Mouse (Mus musculus) right cerebral cortex, postnatal 10 days (tissue): ENCODE data around the gene Tpcn2.

Experiments used
- DNase-seq, 2 experiments: peaks; one replicate each; pipeline ENCODE4 v3.0.0; 2021; ENCODE audit warnings: low spot score in 2 of 2

The Tpcn2 gene

DNA sequence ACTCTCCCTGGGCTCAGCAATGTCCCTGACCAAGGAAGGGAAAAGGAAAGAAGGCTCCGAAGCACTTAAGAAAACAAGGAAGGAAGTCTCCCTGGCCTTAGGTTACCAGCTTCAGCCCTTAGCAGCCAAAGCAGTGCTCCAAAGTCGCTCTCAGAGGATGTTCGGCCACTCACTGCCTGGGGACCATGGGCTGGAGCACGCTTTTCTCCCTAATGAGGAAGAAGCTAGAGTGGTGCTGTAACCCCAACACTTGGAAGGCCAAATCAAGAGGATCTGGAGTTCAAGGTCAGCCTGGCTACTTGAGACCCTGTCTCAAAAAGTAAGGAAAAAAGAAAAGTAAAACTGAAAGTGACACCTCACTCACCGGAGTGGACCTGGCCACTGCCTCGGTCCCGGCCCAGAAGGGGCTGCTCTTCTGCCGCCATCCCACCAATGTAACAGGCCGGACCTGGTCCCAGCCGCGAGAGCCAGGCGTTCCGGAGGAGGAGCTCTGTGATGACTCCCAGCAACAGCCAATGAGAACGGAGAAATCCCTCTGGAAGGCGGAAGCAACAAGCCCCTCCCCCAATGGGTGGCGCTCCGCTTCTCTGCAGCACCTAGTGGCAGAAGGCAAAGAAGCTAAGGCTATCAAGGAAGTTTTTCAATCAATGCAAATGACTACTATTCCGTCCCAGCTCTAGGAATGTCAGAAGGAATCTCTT, at the start of gene Tpcn2:
Gene Tpcn2 (minus strand): TSS at position 525 of the 701 bp plus-strand sequence.
- DNase-seq, result peak; percentile 94 to 95

DNA sequence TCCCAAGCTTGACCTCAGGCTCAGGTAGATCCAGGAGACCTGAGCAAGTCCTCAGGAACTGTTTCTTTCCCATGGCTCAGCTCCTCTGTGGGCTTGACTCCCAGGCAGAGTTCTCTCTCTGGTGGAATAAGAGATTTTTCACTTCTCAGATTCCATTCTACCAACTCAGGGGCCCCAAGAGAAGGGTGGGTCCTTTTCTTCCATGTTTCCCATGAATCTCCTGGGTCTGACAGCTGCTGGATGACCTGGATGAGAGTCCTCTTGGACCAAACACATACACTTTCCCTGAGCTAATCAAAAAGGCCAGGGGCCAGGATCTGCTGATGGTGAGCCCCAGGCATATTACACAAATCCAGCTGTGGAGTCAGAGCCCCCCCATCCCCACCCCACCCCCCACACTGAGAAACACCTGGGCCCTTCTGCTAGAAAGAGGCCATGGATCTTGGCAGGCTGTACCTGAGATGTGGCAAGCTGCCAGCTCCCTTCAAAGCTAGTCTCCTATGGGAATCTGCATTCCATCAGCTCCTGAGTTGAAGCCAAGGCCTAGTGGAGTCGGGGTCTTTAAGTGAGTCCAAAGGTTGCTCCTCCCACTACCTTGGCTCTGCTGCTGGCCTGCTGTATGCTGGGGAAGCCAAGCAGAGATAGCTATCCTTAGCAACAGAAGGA, 48.7 kb upstream of the Tpcn2 start:
- DNase-seq, result peak in 1 of 2 experiments; percentile 40

DNA sequence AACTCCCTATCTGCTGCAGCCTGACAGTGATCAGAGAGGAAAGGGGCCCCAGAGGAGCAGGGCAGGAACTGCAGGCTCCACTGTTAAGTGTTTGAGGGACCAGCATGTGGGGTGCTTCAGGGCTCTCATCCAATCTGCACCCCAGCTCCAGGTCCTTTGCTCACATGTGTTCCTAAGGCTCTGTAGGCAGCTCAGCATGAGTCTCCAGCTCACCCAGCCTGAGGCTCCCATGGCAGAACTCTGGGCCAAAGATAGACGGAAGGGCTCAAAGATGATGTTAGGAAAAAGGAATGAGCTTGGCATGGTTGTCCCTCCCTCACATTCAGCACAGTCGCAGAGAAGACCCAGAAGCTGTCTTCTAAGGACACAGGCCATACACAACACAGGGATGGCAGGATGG, 46.8 kb upstream of the Tpcn2 start:
- DNase-seq, result no peak

DNA sequence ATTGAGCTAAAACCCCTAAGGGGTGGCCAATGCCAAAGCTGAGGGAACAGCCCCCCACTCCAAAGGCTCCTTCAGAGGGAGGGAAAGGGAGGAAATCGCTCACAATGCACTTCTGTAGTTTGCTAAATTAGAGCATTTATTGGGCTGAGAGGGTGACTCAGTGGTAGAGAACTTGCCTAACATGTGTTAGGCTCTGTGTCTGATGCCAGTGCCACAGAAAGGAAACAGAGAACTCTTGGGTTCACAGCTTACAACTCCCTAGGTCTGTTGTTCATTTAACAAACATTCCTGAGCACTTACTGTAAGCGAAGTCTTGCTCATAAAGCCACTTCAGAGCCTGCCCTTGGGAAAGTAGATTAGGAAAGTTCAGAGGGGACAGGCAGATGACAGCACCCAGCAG, 46.2 kb upstream of the Tpcn2 start:
- no peak for DNase-seq

DNA sequence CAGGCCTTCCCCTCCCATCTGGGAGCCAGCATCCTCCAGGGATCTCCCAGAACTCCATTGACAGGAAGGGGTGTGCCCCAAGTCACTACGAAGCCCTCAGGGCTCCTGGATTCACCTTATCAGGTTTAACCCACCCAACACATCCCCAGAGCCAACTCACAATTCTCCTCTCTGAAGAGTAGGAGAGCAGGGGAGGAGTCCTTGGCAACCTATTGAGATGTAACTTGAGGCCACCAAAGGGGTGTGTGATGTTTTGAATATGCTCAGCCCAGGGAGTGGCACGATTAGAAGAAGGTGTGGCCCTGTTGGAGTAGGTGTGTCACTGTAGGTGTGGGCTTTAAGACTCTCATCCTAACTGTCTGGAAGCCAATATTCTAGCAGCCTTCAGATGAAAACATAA, 41.9 kb upstream of the Tpcn2 start:
- DNase-seq, result no peak

DNA sequence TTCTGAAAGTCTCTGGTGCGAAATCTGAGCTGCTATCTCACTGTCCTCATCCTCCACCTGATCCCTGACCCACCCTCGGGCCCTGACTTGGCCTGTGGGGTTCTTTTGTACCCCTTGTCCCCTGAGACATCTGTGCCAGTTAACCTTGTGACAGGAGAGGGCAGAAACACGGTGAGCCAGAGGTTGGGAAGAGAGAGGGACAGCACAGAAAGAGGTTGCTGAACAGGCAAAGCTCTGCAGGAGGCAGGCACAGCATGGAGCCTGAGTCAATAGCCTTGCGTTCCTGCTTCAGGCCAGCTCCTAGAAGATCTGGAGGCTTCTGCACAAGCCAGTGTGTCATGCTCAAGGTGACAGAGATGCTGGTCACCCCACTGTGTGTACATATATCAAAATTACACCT, 39.8 kb upstream of the Tpcn2 start:
- DNase-seq, result no peak

DNA sequence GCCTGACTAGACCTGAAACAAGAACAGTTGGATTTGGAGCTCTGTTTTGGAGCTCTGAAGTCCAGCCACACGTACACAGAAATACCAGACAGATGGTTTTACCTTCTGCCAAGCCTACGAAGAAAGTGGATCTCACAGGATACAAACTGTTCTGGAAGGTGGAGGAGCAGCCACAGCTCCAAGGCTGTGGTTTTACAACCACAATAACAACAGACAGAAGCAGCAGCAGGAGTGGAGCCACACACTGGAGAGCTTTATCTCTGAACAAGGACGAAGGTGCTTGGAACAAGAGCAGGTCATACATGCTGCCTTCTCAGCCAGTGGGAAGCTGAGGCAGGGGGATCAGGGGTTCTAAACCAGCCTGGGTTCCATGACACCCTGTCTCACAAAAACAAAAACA, 35.7 kb upstream of the Tpcn2 start:
- DNase-seq, result peak; percentile 23 to 55

DNA sequence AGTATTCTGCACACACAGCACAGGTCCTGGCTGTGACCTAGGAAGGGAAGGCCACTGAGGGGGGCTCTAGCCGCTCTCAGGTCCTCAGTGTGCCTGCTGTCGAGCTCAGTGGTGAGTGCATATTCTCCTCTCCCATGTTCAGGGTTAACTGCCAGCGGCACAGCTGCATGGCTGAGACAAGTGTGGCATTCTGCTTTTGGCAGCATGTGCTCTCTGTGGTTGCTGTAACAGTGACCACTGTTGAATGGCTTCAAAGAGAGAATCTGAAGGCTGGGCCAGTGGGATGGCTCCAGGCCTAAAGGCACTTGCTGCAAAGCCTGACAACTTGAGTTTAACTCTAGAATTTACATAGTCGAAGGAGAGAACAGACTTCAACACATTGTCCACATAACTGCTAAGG, 33.7 kb upstream of the Tpcn2 start:
- DNase-seq, result peak; percentile 61 to 70

DNA sequence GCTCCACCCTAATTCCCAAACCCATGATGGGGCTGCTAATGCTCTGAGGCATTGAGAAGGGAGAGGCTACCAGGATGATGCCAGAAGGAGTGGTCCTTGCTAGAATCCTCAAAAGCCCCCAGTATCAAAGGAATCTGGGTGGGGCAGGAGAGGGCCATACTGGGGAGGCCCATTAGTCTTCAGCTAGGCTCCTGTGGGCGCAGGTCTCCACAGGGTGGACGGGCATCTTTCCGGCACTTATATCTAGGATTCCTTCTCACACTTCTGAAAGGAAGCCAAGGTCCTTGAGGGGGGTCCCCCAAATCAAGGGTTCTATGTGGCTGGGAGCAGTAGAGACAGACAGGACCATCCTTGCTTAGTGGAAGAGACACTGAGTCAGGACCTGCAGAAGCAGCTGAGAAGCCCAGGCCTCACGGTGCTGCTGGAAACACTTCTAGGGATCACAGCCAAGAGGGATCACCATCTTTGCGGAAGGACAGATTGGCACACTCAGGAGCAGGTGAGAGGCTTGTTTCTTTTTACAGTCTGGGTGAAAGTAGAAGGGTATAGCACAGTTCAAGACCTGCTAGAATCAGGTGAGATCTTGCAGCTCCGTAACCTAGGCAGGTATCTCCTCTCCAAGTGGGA, 31.1 kb upstream of the Tpcn2 start, which contains the start of gene Mrgprd:
Gene Mrgprd (plus strand): TSS at position 51 of the 627 bp plus-strand sequence.
- DNase-seq, result no peak

DNA sequence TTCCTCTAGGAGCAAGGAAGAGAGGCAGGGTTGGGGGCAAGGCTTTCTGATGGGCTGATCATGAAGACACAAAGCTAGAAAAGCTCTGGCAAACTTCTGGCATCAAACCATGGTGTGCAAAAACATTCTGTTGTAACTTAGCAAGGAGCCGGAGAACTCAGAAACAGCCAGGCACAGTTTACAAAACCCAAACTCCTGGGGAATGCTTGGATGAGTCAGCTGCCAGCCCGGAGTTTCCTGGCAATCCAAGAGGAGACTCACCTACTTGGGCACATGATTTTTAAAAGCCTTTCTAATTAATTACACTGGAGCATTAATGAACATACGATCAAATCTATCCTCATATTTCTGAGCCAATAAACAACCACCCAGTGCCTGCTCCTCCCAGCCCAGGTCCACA, 28.3 kb upstream of the Tpcn2 start:
- DNase-seq, result no peak

DNA sequence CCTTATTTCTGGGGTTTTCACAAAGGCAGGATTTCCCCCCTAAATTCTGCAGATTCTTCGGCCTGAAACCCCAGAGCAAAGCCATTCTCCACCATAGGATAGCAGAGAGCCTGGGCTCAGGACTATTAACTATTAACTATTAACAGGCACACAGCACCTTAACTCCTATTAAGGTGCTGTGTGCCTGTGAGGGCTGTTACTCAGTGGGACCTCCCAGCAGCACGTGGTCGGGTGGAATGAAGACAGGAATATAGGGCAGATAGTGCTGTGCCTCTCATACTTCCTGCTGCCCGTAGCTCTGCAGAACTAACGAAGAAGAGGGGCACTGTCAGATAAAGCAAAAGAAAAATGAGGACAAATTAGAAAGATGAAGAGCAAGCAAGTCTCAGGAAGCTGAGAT, 26.7 kb upstream of the Tpcn2 start:
- DNase-seq, result no peak

DNA sequence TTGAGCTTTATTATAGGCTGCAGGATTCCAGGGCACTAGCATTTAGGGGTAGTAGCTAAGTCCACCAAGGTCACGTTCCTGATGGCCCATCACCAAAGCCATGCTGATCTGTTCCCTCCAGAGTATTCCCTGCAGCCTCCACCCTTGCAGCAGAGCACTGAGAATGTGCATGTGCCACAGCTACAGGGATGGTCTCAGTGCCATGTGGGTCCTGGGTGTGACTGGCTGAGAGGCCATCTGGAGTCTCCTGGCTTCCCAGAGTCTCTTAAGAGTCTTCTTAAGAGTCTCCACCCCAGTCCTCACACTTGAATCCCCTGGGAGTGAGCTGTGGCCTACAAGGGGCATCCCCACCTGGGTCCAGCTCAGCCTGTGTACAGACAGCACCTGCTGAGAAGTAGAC, 26.1 kb upstream of the Tpcn2 start:
- DNase-seq, result no peak

DNA sequence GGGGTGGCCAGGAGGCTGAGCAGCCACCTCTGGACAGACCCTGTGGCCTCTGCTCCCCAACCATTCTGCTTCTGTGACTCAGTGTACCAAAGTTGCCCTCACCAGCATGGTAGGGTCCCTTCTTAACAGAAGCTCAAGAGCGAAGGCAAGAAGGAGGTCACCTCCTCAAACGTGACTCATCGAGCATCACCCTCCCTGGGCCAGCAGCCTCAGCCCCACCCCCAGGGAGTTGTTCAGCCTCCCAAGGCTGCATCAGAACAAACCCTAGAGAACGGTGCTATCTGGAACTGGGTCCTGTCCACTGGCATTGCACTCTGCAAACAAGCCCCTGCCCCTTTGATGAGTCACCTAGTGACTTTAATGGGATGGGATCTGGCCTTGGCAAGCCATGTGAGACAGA, 25.1 kb upstream of the Tpcn2 start:
- DNase-seq, result no peak

DNA sequence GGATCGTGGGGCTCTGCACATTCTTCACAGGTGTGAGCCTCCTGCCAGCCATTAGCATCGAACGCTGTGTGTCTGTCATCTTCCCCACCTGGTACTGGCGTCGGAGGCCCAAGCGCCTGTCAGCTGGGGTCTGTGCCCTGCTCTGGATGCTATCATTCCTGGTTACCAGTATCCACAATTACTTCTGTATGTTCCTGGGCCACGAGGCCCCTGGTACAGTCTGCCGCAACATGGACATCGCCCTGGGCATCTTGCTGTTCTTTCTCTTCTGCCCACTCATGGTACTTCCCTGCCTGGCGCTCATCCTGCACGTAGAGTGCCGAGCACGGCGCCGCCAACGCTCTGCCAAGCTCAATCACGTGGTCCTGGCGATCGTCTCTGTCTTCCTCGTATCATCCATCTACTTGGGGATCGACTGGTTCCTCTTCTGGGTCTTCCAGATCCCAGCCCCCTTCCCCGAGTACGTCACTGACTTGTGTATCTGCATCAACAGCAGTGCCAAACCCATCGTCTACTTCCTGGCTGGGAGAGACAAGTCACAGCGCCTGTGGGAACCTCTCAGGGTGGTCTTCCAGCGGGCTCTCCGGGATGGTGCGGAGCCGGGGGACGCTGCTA, 24.4 kb upstream of the Tpcn2 start:
- DNase-seq, result peak in 1 of 2 experiments; percentile 29

DNA sequence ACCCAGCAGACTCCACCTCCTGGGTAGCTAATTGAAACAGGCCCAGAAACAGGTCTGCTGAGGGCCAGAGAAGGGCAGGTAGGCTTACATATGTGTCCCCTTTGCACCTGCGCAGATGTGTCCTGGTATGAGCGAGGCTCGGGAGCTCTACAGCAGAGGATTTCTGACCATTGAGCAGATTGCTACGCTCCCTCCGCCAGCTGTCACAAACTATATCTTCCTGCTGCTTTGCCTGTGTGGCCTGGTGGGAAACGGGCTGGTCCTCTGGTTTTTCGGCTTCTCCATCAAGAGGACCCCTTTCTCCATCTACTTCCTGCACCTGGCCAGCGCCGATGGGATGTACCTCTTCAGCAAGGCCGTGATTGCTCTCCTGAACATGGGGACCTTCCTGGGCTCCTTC, 23.8 kb upstream of the Tpcn2 start:
- DNase-seq, result no peak

DNA sequence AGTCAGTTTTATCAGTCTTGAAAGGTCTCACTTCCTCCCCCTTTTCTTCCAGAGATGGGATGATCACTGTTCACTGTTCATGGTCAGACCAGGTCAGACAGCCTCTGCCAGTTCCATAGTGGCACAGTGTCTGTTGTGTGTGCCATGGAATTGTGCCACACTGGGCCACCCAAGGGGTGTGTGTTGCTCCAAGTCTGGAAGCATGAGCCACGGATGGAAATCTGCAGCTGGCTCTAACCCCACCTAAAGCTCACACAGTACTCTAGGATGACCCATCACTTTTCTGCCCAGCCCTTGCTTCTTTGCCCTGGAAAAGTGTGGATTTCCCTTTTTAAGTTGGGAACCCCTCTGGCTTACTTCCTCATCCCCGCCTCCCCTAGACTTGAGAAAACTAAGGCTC, 20.3 kb upstream of the Tpcn2 start:
- no peak for DNase-seq

DNA sequence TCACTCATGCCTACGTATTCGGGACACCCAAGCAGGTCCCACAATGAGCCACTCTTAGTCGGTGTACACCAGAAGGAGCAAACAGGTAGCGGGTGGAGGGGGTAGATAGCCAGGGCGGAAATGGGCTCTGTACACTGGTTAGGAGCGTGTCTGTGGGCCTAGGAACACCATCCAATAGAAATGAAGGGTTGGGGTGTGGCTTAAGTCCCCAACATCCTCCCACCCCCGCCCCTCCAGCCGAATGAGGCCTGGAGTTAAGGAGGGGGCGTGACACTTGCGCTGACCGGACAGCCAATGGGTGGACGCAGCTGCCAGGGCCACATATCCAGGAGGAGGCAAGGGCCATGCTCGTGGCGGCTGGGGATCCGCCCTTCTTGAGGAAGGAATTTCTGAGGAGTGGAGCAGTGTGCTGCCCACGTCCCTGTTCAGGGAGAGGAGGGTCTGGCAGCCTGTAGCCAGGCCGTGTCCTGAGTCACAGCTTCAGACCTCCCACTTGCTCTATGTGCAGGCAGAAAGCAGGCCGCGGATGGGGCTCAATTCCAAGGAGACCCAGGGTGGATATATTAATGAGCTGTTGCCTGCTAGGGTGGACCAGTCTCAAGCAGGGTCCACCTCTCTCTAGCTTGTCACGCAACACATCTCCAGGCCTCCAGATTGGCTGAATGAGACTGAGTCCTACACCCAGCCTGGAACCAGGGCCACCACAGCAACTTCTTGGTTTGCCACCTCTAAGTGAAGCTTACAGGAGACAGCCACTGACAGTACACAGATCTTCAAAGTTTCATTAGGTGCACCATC, 18.9 kb upstream of the Tpcn2 start:
- DNase-seq, result no peak

DNA sequence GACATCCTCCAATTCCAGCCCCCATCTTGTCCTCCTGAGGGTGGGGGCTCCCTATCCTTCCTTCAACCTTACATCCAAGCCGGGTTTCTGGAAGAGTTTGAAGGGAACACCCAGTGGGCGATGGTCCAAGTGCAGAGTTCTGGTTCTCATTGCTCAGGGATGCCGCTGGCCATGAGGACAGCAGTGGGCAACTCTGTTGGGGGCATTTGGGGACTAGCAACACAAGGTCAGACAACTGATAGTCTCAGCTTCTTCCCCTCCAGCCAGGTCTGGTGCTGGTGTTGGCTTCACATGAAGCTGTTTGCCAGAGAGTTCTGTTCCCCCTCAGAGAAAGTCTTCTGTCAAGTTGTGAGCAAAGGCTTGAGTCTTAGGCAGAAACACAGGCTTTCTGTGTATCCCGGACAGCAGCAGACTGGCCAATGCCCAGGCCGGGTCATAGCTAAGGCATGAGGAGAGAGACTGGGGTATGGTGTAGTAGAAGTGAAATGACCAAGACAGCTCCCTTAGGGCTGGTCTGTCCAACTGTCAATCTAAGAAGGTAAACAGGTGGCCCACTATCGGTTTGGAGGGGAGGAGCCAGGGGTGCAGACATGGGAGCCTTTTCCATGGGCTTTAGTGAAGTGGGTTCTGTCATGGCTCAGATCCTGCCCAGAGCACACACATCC, 17.7 kb upstream of the Tpcn2 start:
- no peak for DNase-seq

DNA sequence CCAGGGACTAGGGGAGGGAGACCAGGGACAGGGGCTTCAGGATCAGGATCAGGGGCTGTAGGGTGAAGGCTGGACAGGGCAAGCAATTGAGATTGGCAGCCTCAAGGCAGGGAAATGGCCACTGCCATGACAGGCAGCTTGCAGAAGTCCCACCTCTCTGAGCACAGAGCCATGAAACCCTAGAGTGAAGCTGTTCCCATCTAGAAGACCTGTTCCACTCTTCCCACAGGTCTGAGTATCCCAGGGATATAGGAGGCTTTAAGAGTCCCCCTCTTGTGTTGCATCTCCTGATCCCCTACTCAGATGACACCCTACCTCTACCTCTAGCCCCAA, 17.2 kb upstream of the Tpcn2 start:
- DNase-seq, result no peak

DNA sequence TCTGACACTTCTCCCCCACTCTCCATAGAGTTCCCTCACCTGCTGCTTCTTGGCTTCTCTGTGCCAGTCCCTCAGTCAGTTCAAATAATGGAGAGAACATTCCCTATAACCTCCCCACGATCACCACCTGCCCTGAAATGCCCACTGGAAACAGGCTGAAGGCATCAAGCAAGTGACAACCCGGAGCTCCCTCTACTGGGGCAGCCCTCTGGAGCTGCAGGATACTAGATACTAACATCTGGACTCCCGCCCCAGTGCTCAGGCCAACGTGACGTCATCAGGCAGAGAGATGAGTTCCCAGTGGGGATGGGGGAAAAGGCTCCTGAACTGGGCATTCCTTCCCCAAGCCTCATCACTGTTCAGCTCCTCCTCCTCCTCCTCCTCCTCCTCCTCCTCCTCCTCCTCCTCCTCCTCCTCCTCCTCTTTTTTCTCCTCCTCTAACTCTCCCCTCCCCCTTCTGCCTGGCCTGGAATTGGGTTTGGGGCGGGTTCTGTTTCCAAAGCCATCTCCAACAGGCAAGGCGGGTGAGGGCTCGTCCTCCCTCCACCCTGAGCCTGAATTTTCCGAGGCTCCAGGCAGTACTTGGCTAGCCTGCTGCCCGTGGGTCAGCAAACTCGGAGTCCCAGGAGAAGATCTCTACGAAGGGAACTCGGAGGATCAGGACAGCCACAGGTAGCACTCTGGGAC, 16.7 kb upstream of the Tpcn2 start, which contains the start of gene Mrgprf:
Gene Mrgprf (plus strand): TSS at position 508 of the 687 bp plus-strand sequence.
- no peak for DNase-seq
